Mouse (Mus musculus): ENCODE results near the gene Ptcd1. TPM values are rescaled to one million over a fixed set of nuclear protein-coding genes. Genes with fewer than 3 reads are reported as not detected.
"Not testable (repeated sequence)": the region's sequence is repeated elsewhere in the genome, so short reads cannot be mapped to it uniquely, and the experiment has no call there.

Ptcd1 gene
- polyA plus RNA-seq (2016; fragmentation: Nextera tagmentation; extraction: Ambion mirVana), result 13.1 and 14.1 TPM in 2 replicates

GRCm38 (mm10) chr5:145166536-145167305, at the start of gene Ptcd1, which contains the start of gene Cpsf4:
Ptcd1 (minus strand) TSS chr5:145167108.
Cpsf4 (plus strand) TSS chr5:145167213.
- WGBS, result under 1% methylated on average over 51 of the region's 51 CpGs
- Histone ChIP-seq H3K36me3 (peaks cover 47% of the 10 kb centered on the region), H3K27me3 (replicated peaks) (no peaks in the 10 kb centered on the region), H3K27ac (ENCODE audit: poor library complexity, severe bottlenecking) (peak within 1 kb of the TSS; percentile 85), H3K9ac (peak within 1 kb of the TSS; percentile 92), H3K4me1 (replicated peaks) (peaks cover 39% of the 10 kb centered on the region), H3K9me3 (replicated peaks) (no peaks in the 10 kb centered on the region), H3K4me3 (peak within 1 kb of the TSS; percentile 72), H3K4me2 (peak within 1 kb of the TSS; percentile 89)
- peak; percentile 96 for ATAC-seq (ENCODE audit: insufficient number of reproducible peaks, low FRiP score)

- H3K9me3 ChIP-seq (replicated peaks), result no peaks in the 10 kb centered on the region
- no peaks in the 10 kb centered on the region for H3K27me3 ChIP-seq (replicated peaks)
- H3K36me3 ChIP-seq, result peaks cover 78% of the 10 kb centered on the region
- H3K9ac ChIP-seq, result no peak overlapping the region
- H3K27ac ChIP-seq (ENCODE audit: poor library complexity, severe bottlenecking), result no peak overlapping the region
- no peak for ATAC-seq (ENCODE audit: insufficient number of reproducible peaks, low FRiP score)
- no peak overlapping the region for H3K4me3 ChIP-seq
- no peaks in the 10 kb centered on the region for H3K4me1 ChIP-seq (replicated peaks)
- WGBS, result 65% methylated on average over 4 of the region's 4 CpGs
- no peak overlapping the region for H3K4me2 ChIP-seq
Observed at GRCm38 (mm10) chr5:145214679-145215078, 47.8 kb upstream of the Ptcd1 start.

- WGBS, result 84% methylated on average over 3 of the region's 3 CpGs
- H3K4me1 ChIP-seq (replicated peaks), result no peaks in the 10 kb centered on the region
- peaks cover 3% of the 10 kb centered on the region; the same call in 1 of the 2 replicates for H3K9me3 ChIP-seq (replicated peaks)
- H3K9ac ChIP-seq, result no peak overlapping the region
- H3K36me3 ChIP-seq, result peaks cover 78% of the 10 kb centered on the region
- no peak overlapping the region for H3K27ac ChIP-seq (ENCODE audit: poor library complexity, severe bottlenecking)
- H3K4me2 ChIP-seq, result no peak overlapping the region
- no peaks in the 10 kb centered on the region for H3K27me3 ChIP-seq (replicated peaks)
- no peak for ATAC-seq (ENCODE audit: insufficient number of reproducible peaks, low FRiP score)
- no peak overlapping the region for H3K4me3 ChIP-seq
Observed at GRCm38 (mm10) chr5:145213505-145213904, 46.6 kb upstream of the Ptcd1 start.

GRCm38 (mm10) chr5:145212216-145212615, 45.3 kb upstream of the Ptcd1 start:
- peaks cover 79% of the 10 kb centered on the region for H3K36me3 ChIP-seq

GRCm38 (mm10) chr5:145211340-145211739, 44.4 kb upstream of the Ptcd1 start:
- no peak overlapping the region for H3K27ac ChIP-seq (ENCODE audit: poor library complexity, severe bottlenecking)
- no peak overlapping the region for H3K9ac ChIP-seq
- peaks cover 83% of the 10 kb centered on the region for H3K36me3 ChIP-seq
- no peak overlapping the region for H3K4me2 ChIP-seq
- no peak overlapping the region for H3K4me3 ChIP-seq
- H3K4me1 ChIP-seq (replicated peaks), result no peaks in the 10 kb centered on the region; the same call in 1 of the 2 replicates
- H3K27me3 ChIP-seq (replicated peaks), result no peaks in the 10 kb centered on the region
- peaks cover 3% of the 10 kb centered on the region; the same call in 1 of the 2 replicates for H3K9me3 ChIP-seq (replicated peaks)
- 86% methylated on average over 4 of the region's 4 CpGs for WGBS
- ATAC-seq (ENCODE audit: insufficient number of reproducible peaks, low FRiP score), result no peak

More at GRCm38 (mm10) chr5:145212216-145212615, 45.3 kb upstream of the Ptcd1 start:
- peaks cover 3% of the 10 kb centered on the region; the same call in 1 of the 2 replicates for H3K9me3 ChIP-seq (replicated peaks)
- H3K4me3 ChIP-seq, result no peak overlapping the region
- no peak for ATAC-seq (ENCODE audit: insufficient number of reproducible peaks, low FRiP score)
- no peaks in the 10 kb centered on the region for H3K27me3 ChIP-seq (replicated peaks)
- H3K27ac ChIP-seq (ENCODE audit: poor library complexity, severe bottlenecking), result no peak overlapping the region
- H3K4me2 ChIP-seq, result no peak overlapping the region
- no peak overlapping the region for H3K9ac ChIP-seq
- no peaks in the 10 kb centered on the region for H3K4me1 ChIP-seq (replicated peaks)
- 88% methylated on average over 4 of the region's 4 CpGs for WGBS

- not testable (repeated sequence) for H3K27me3 ChIP-seq (replicated peaks); H3K9ac ChIP-seq; H3K27ac ChIP-seq (ENCODE audit: poor library complexity, severe bottlenecking); ATAC-seq (ENCODE audit: insufficient number of reproducible peaks, low FRiP score); H3K9me3 ChIP-seq (replicated peaks); H3K4me2 ChIP-seq; H3K4me3 ChIP-seq
- 45% methylated on average over 11 of the region's 11 CpGs for WGBS
- peaks cover 57% of the 10 kb centered on the region for H3K36me3 ChIP-seq
- peaks cover 11% of the 10 kb centered on the region for H3K4me1 ChIP-seq (replicated peaks)
Observed at GRCm38 (mm10) chr5:145208391-145208790, 41.5 kb upstream of the Ptcd1 start.

- Histone ChIP-seq H3K27me3 (replicated peaks) (no peaks in the 10 kb centered on the region), H3K4me3 (no peak overlapping the region), H3K27ac (ENCODE audit: poor library complexity, severe bottlenecking) (no peak overlapping the region), H3K9ac (no peak overlapping the region), H3K4me2 (no peak overlapping the region), H3K36me3 (peaks cover 54% of the 10 kb centered on the region), H3K9me3 (replicated peaks) (peaks cover 3% of the 10 kb centered on the region; the same call in 1 of the 2 replicates), H3K4me1 (replicated peaks) (peaks cover 11% of the 10 kb centered on the region)
- ATAC-seq (ENCODE audit: insufficient number of reproducible peaks, low FRiP score), result no peak
- WGBS, result 78% methylated on average over 6 of the region's 6 CpGs
Observed at GRCm38 (mm10) chr5:145207954-145208353, 41.0 kb upstream of the Ptcd1 start.

GRCm38 (mm10) chr5:145207385-145207784, 40.5 kb upstream of the Ptcd1 start:
- H3K27me3 ChIP-seq (replicated peaks), result no peaks in the 10 kb centered on the region
- no peak for ATAC-seq (ENCODE audit: insufficient number of reproducible peaks, low FRiP score)
- peaks cover 11% of the 10 kb centered on the region for H3K4me1 ChIP-seq (replicated peaks)
- no peak overlapping the region for H3K9ac ChIP-seq
- H3K9me3 ChIP-seq (replicated peaks), result peaks cover 3% of the 10 kb centered on the region; the same call in 1 of the 2 replicates
- no peak overlapping the region for H3K27ac ChIP-seq (ENCODE audit: poor library complexity, severe bottlenecking)
- H3K4me3 ChIP-seq, result no peak overlapping the region
- WGBS, result 92% methylated on average over 6 of the region's 6 CpGs
- H3K4me2 ChIP-seq, result no peak overlapping the region
- H3K36me3 ChIP-seq, result peaks cover 48% of the 10 kb centered on the region

- 4% methylated on average over 9 of the region's 9 CpGs for WGBS
- ATAC-seq (ENCODE audit: insufficient number of reproducible peaks, low FRiP score), result no peak
- peak overlapping the region; percentile 72 for H3K4me2 ChIP-seq
- H3K9me3 ChIP-seq (replicated peaks), result peaks cover 3% of the 10 kb centered on the region; the same call in 1 of the 2 replicates
- H3K27me3 ChIP-seq (replicated peaks), result no peaks in the 10 kb centered on the region
- peak overlapping the region; percentile 77 for H3K27ac ChIP-seq (ENCODE audit: poor library complexity, severe bottlenecking)
- H3K4me3 ChIP-seq, result peak overlapping the region; percentile 58
- peak overlapping the region; percentile 65 for H3K9ac ChIP-seq
- H3K36me3 ChIP-seq, result peaks cover 25% of the 10 kb centered on the region
- H3K4me1 ChIP-seq (replicated peaks), result peaks cover 21% of the 10 kb centered on the region
Observed at GRCm38 (mm10) chr5:145205041-145205440, 38.1 kb upstream of the Ptcd1 start.

- under 1% methylated on average over 22 of the region's 22 CpGs for WGBS
- Histone ChIP-seq H3K4me3 (peak within 1 kb of the TSS; percentile 58), H3K9me3 (replicated peaks) (peaks cover 3% of the 10 kb centered on the region; the same call in 1 of the 2 replicates), H3K4me2 (peak within 1 kb of the TSS; percentile 72), H3K27ac (ENCODE audit: poor library complexity, severe bottlenecking) (peak within 1 kb of the TSS; percentile 85), H3K27me3 (replicated peaks) (no peaks in the 10 kb centered on the region), H3K4me1 (replicated peaks) (peaks cover 21% of the 10 kb centered on the region), H3K9ac (peak within 1 kb of the TSS; percentile 65), H3K36me3 (peaks cover 16% of the 10 kb centered on the region)
- ATAC-seq (ENCODE audit: insufficient number of reproducible peaks, low FRiP score), result peak; percentile 96
Observed at GRCm38 (mm10) chr5:145203936-145204691, 37.2 kb upstream of the Ptcd1 start, which contains the start of gene Zkscan5. Zkscan5 (plus strand) TSS chr5:145204562.

- 50% methylated on average over 3 of the region's 3 CpGs for WGBS
- peaks cover 21% of the 10 kb centered on the region for H3K4me1 ChIP-seq (replicated peaks)
- no peak for ATAC-seq (ENCODE audit: insufficient number of reproducible peaks, low FRiP score)
- H3K36me3 ChIP-seq, result peaks cover 6% of the 10 kb centered on the region
- no peak overlapping the region for H3K27ac ChIP-seq (ENCODE audit: poor library complexity, severe bottlenecking)
- H3K4me3 ChIP-seq, result no peak overlapping the region
- no peaks in the 10 kb centered on the region for H3K27me3 ChIP-seq (replicated peaks)
- no peak overlapping the region for H3K9ac ChIP-seq
- no peaks in the 10 kb centered on the region for H3K9me3 ChIP-seq (replicated peaks)
- H3K4me2 ChIP-seq, result no peak overlapping the region
Observed at GRCm38 (mm10) chr5:145202446-145202845, 35.5 kb upstream of the Ptcd1 start.

Measured in heart, embryonic 12.5 days (tissue).